ENCODE assay signal across 20 mouse cellular contexts in the genomic region with DNA sequence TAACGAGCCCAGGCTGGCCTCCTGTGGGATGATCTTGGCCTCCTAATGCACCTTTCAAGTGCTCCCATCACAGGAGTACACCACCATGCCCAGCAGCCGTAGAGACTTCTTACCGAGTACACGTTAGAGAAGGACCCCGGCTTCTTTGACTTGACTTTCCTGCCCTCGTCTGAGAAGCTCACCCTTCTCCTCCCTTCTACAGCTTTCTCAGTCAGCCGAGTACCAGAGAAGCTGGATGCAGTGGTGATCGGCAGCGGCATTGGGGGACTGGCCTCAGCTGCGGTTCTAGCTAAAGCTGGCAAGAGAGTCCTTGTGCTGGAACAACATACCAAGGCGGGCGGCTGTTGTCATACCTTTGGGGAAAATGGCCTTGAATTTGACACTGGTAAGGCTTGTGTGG. TPM values are rescaled to one million over a fixed set of nuclear protein-coding genes. Genes with fewer than 3 reads are reported as not detected.
DNase-seq lines count a peak whose midpoint lies in the region; ATAC-seq and TF ChIP-seq lines count a peak whose summit lies in the region.
"Had no signal": no experiment of that assay in that cellular context is flagged by ENCODE, and none has a peak within 500 bp of the region (broad histone marks: within the 10 kb centered on the region; RNA-seq: fewer than 3 reads in every experiment).

No protein-coding gene starts in this region.

- intact Hi-C loops in heart, adult 2 months (cut with DNase I), result loop anchor here (2.0 kb wide), 1 partner anchor 16 kb away; the partner anchor contains the start of gene Tgoln1

- WGBS in heart, adult 2 months, result 89% methylated on average over 12 of the region's 12 CpGs
- 80% methylated on average over 12 of the region's 12 CpGs for WGBS in stomach, embryonic 16.5 days
- 80% methylated on average over 12 of the region's 12 CpGs for WGBS in stomach, postnatal 0 days

- no peaks in the 10 kb centered on the region for H3K79me2 ChIP-seq in heart, adult 2 months (replicated peaks; ENCODE audit: control insufficient read depth, insufficient read depth, low read length)

- ATAC-seq in stomach, embryonic 16.5 days (ENCODE audit: insufficient read depth, low FRiP score), result no peak
- no peak for ATAC-seq in stomach, postnatal 0 days (ENCODE audit: low FRiP score, low TSS enrichment)
- ATAC-seq: forebrain, embryonic 14.5 days; forebrain, embryonic 16.5 days had no signal

- peak; percentile 24 for DNase-seq in adrenal gland, adult 2 months
- DNase-seq in adrenal gland, adult 8-10 months, result no peak
- DNase-seq in heart, adult 11 months, result peak; percentile 91
- DNase-seq in heart, adult 2 months, result no peak
- DNase-seq in stomach, postnatal 0 days (ENCODE audit: low spot score), result no peak
- DNase-seq: cerebellum, adult 11 months; cerebellum, adult 18-20 months; cerebellum, adult 8-10 months; cerebellum, adult 9-11 months; cerebellum, postnatal 14 days; cerebellum, postnatal 36 days; embryo, embryonic 11 days had no signal

- no peak overlapping the region for H3K9ac ChIP-seq in heart, adult 2 months (ENCODE audit: low read depth, low read length)
- no peak overlapping the region for H3K9ac ChIP-seq in stomach, embryonic 16.5 days (ENCODE audit: low read length)
- no peak overlapping the region for H3K9ac ChIP-seq in stomach, postnatal 0 days (ENCODE audit: low read length)
- H3K9ac ChIP-seq: embryonic facial prominence, embryonic 13.5 days; embryonic facial prominence, embryonic 15.5 days; forebrain, embryonic 12.5 days had no signal

- TF ChIP-seq CTCF in heart, adult 2 months (IDR thresholded peaks at IDR 0.05), result no peak
- TF ChIP-seq CTCF in stomach, postnatal 0 days (IDR thresholded peaks at IDR 0.05; ENCODE audit: low read depth), result no peak

- H3K27ac ChIP-seq in heart, adult 2 months, result no peak overlapping the region
- peak overlapping the region; percentile 14; the same call in 1 of the 2 replicates for H3K27ac ChIP-seq in stomach, embryonic 16.5 days (ENCODE audit: low read length)
- no peak overlapping the region for H3K27ac ChIP-seq in stomach, postnatal 0 days (replicated peaks)
- H3K27ac ChIP-seq: embryonic facial prominence, embryonic 13.5 days; embryonic facial prominence, embryonic 15.5 days; forebrain, embryonic 10.5 days; forebrain, embryonic 12.5 days had no signal

- TF ChIP-seq POLR2A in heart, adult 2 months (IDR thresholded peaks at IDR 0.05; ENCODE audit: insufficient read depth, low read depth, low read length), result no peak

- no peaks in the 10 kb centered on the region for H3K36me3 ChIP-seq in heart, adult 2 months (ENCODE audit: control insufficient read depth, insufficient read depth, low read length)
- no peaks in the 10 kb centered on the region for H3K36me3 ChIP-seq in stomach, embryonic 16.5 days (ENCODE audit: control insufficient read depth, insufficient read depth, low read length)
- peaks cover 9% of the 10 kb centered on the region; the same call in 1 of the 2 replicates for H3K36me3 ChIP-seq in stomach, postnatal 0 days (ENCODE audit: control insufficient read depth, insufficient read depth, low read length)

- H3K4me2 ChIP-seq in stomach, embryonic 16.5 days (ENCODE audit: low read depth, low read length), result no peak overlapping the region
- H3K4me2 ChIP-seq in stomach, postnatal 0 days (replicated peaks; ENCODE audit: low read depth), result no peak overlapping the region
- H3K4me2 ChIP-seq: embryonic facial prominence, embryonic 13.5 days; embryonic facial prominence, embryonic 15.5 days; forebrain, embryonic 12.5 days had no signal

- H3K27me3 ChIP-seq in heart, adult 2 months (ENCODE audit: control insufficient read depth, insufficient read depth, low read length), result no peaks in the 10 kb centered on the region
- H3K27me3 ChIP-seq in stomach, embryonic 16.5 days (ENCODE audit: control insufficient read depth, insufficient read depth, low read length), result no peaks in the 10 kb centered on the region
- H3K27me3 ChIP-seq in stomach, postnatal 0 days (ENCODE audit: control insufficient read depth, insufficient read depth, low read length), result no peaks in the 10 kb centered on the region
- H3K27me3 ChIP-seq: embryonic facial prominence, embryonic 13.5 days; embryonic facial prominence, embryonic 15.5 days; forebrain, embryonic 12.5 days had no signal

- H3K4me3 ChIP-seq in heart, adult 2 months, result no peak overlapping the region
- H3K4me3 ChIP-seq in stomach, embryonic 16.5 days (replicated peaks; ENCODE audit: low read length), result no peak overlapping the region
- H3K4me3 ChIP-seq in stomach, postnatal 0 days (ENCODE audit: low read depth, low read length), result no peak overlapping the region
- H3K4me3 ChIP-seq: embryonic facial prominence, embryonic 13.5 days; embryonic facial prominence, embryonic 15.5 days; erythroblast, embryonic 14.5 days; forebrain, embryonic 10.5 days; forebrain, embryonic 12.5 days had no signal

- H3K9me3 ChIP-seq in stomach, embryonic 16.5 days (replicated peaks; ENCODE audit: control insufficient read depth, low read length), result no peaks in the 10 kb centered on the region
- H3K9me3 ChIP-seq in stomach, postnatal 0 days (ENCODE audit: control insufficient read depth, low read length), result no peaks in the 10 kb centered on the region
- H3K9me3 ChIP-seq: embryonic facial prominence, embryonic 13.5 days; embryonic facial prominence, embryonic 15.5 days; forebrain, embryonic 10.5 days; forebrain, embryonic 12.5 days had no signal

- no peak for TF ChIP-seq EP300 in heart, adult 2 months (IDR thresholded peaks at IDR 0.05; ENCODE audit: insufficient read depth, low read depth, low read length)
- TF ChIP-seq EP300 in stomach, postnatal 0 days (optimal IDR thresholded peaks at IDR 0.05), result no peak

- H3K4me1 ChIP-seq in heart, adult 2 months (ENCODE audit: control insufficient read depth, insufficient read depth, low read length), result peaks cover 6% of the 10 kb centered on the region
- H3K4me1 ChIP-seq in stomach, embryonic 16.5 days (ENCODE audit: control insufficient read depth, insufficient read depth, low read length), result peaks cover 17% of the 10 kb centered on the region
- H3K4me1 ChIP-seq in stomach, postnatal 0 days (replicated peaks; ENCODE audit: control insufficient read depth, insufficient read depth), result 0 out of 2 replicates have a peak, but pooled peaks cover 4% of the 10 kb centered on the region

RNA-seq across cellular contexts. Expression of gene Retsat, which starts 2.5 kb away (rescaled TPM):
- 100 to 1,000 TPM; 390 to 465 TPM for total RNA-seq in adrenal gland, adult 2 months (2021)
- polyA plus RNA-seq in adrenal gland, adult 2 months (2012; rRNA removed), result 96.6 and 123 TPM in 2 replicates
- total RNA-seq in adrenal gland, adult 8-10 months (2022), result 100 to 1,000 TPM; 269 to 371 (median 318) TPM
- total RNA-seq in heart, adult 2 months (2021), result 100 to 1,000 TPM; 155 to 181 TPM
- polyA plus RNA-seq in heart, adult 2 months (2012; rRNA removed), result 57.1 and 83.3 TPM in 2 replicates
- polyA plus RNA-seq in stomach, embryonic 16.5 days (2015; fragmentation: Nextera tagmentation; extraction: Ambion mirVana), result 29.6 and 32.7 TPM in 2 replicates
- 54.1 TPM in 2 replicates for polyA plus RNA-seq in stomach, postnatal 0 days (2015; fragmentation: Nextera tagmentation; extraction: Ambion mirVana)

RNA-seq across cellular contexts. Expression of gene Elmod3, which starts 2.6 kb away (rescaled TPM):
- total RNA-seq in adrenal gland, adult 2 months (2021), result 10 to 100 TPM; 12.9 to 25.6 TPM
- 25.5 and 29.3 TPM in 2 replicates for polyA plus RNA-seq in adrenal gland, adult 2 months (2012; rRNA removed)
- total RNA-seq in adrenal gland, adult 8-10 months (2022), result 10 to 100 TPM; 19.9 to 35.5 (median 25.5) TPM
- 10 to 100 TPM; 12.8 to 16.5 TPM for total RNA-seq in heart, adult 2 months (2021)
- 25.5 and 32.8 TPM in 2 replicates for polyA plus RNA-seq in heart, adult 2 months (2012; rRNA removed)
- 18.1 and 19.6 TPM in 2 replicates for polyA plus RNA-seq in stomach, embryonic 16.5 days (2015; fragmentation: Nextera tagmentation; extraction: Ambion mirVana)
- 13.3 and 15.8 TPM in 2 replicates for polyA plus RNA-seq in stomach, postnatal 0 days (2015; fragmentation: Nextera tagmentation; extraction: Ambion mirVana)

RNA-seq across cellular contexts. Expression of gene Tgoln1, which starts 16.0 kb away (rescaled TPM):
- total RNA-seq in adrenal gland, adult 2 months (2021), result 100 to 1,000 TPM; 241 to 274 TPM
- polyA plus RNA-seq in adrenal gland, adult 2 months (2012; rRNA removed), result 38.9 and 46.0 TPM in 2 replicates
- 100 to 1,000 TPM; 238 to 271 (median 258) TPM for total RNA-seq in adrenal gland, adult 8-10 months (2022)
- 10 to 100 TPM; 60.1 to 68.0 TPM for total RNA-seq in heart, adult 2 months (2021)
- 29.0 and 55.7 TPM in 2 replicates for polyA plus RNA-seq in heart, adult 2 months (2012; rRNA removed)
- polyA plus RNA-seq in stomach, embryonic 16.5 days (2015; fragmentation: Nextera tagmentation; extraction: Ambion mirVana), result 43.5 and 46.0 TPM in 2 replicates
- 37.2 and 37.7 TPM in 2 replicates for polyA plus RNA-seq in stomach, postnatal 0 days (2015; fragmentation: Nextera tagmentation; extraction: Ambion mirVana)

RNA-seq across cellular contexts. Expression of gene Capg, which starts 56.6 kb away (rescaled TPM):
- total RNA-seq in adrenal gland, adult 2 months (2021), result 10 to 100 TPM; 32.2 to 56.3 TPM
- 38.9 and 41.9 TPM in 2 replicates for polyA plus RNA-seq in adrenal gland, adult 2 months (2012; rRNA removed)
- 100 to 1,000 TPM in 1 of 4 experiments, 10 to 100 TPM in 3; 49.1 to 110 (median 82.0) TPM for total RNA-seq in adrenal gland, adult 8-10 months (2022)
- 10 to 100 TPM in 1 of 2 experiments, 1 to 10 TPM in 1; 9.5 to 10.8 TPM for total RNA-seq in heart, adult 2 months (2021)
- 12.6 and 16.1 TPM in 2 replicates for polyA plus RNA-seq in heart, adult 2 months (2012; rRNA removed)
- polyA plus RNA-seq in stomach, embryonic 16.5 days (2015; fragmentation: Nextera tagmentation; extraction: Ambion mirVana), result 142 and 180 TPM in 2 replicates
- polyA plus RNA-seq in stomach, postnatal 0 days (2015; fragmentation: Nextera tagmentation; extraction: Ambion mirVana), result 120 and 130 TPM in 2 replicates

Comparison
In these comparisons a context has a peak if more than half of its experiments do, and no peak if none do; other contexts are left out.
1. DNase-seq: peak in adrenal gland, adult 2 months (single experiment) and heart, adult 11 months (single experiment); none in adrenal gland, adult 8-10 months (single experiment), heart, adult 2 months (0 of 2) and stomach, postnatal 0 days (single experiment).